Mouse (Mus musculus): ENCODE results near the gene Smc1a. TPM values are rescaled to one million over a fixed set of nuclear protein-coding genes. Genes with fewer than 3 reads are reported as not detected.
"Not testable (repeated sequence)": the region's sequence is repeated elsewhere in the genome, so short reads cannot be mapped to it uniquely, and the experiment has no call there.

Smc1a gene
- polyA plus RNA-seq, 1 experiment from 2014 or later, result 70.5 TPM

- ChIA-PET POLR2A (interaction anchor here (0.6 to 0.7 kb wide), 2 partner anchors 150 to 170 kb away, joined by 3 to 4 read pairs; no protein-coding TSS in a partner anchor), CTCF (interaction anchor here (1.2 kb wide), 1 partner anchor 10 kb away, joined by 3 read pairs; no protein-coding TSS in a partner anchor)
- ATAC-seq, result no peak
- no peak for TF ChIP-seq CTCF (IDR thresholded peaks at IDR 0.05)
- peaks cover 11% of the 10 kb centered on the region for H3K27me3 ChIP-seq
- no peak for DNase-seq (ENCODE audit: low read depth, low spot score)
- in situ Hi-C loops (cut with MboI; ENCODE audit: low pct_unique_long_range_greater_than_20kb), result loop anchor here (5.0 to 25.0 kb wide), 3 partner anchors 77 to 507 kb away; partner anchors contain the start of genes Kantr, Phf8 and Tspyl2
Observed at GRCm38 (mm10) chrX:152019294-152019693, 3.1 kb downstream of the Smc1a start.

GRCm38 (mm10) chrX:152039865-152040264 lies 23.6 kb downstream of the Smc1a start:
- ATAC-seq, result no peak
- TF ChIP-seq CTCF (IDR thresholded peaks at IDR 0.05), result no peak
- CTCF ChIA-PET, result interaction anchor here (0.9 kb wide), 1 partner anchor 9 kb away, joined by 3 read pairs; no protein-coding TSS in a partner anchor
- peaks cover 29% of the 10 kb centered on the region for H3K27me3 ChIP-seq
- POLR2A ChIA-PET, result no interaction called here
- no peak for DNase-seq (ENCODE audit: low read depth, low spot score)
- in situ Hi-C loops (cut with MboI; ENCODE audit: low pct_unique_long_range_greater_than_20kb), result no loop called here

GRCm38 (mm10) chrX:152047230-152047629 lies 31.0 kb downstream of the Smc1a start:
- in situ Hi-C loops (cut with MboI; ENCODE audit: low pct_unique_long_range_greater_than_20kb), result no loop called here
- ChIA-PET POLR2A (no interaction called here), CTCF (interaction anchor here (0.9 to 2.0 kb wide), 2 partner anchors 14 to 45 kb away, joined by 3 to 4 read pairs; no protein-coding TSS in a partner anchor)
- peak; percentile 22 for TF ChIP-seq CTCF (IDR thresholded peaks at IDR 0.05)
- ATAC-seq (no peak), DNase-seq (ENCODE audit: low read depth, low spot score) (no peak)
- peaks cover 30% of the 10 kb centered on the region for H3K27me3 ChIP-seq

- TF ChIP-seq CTCF (IDR thresholded peaks at IDR 0.05), result no peak
- ChIA-PET CTCF (interaction anchor here (1.3 kb wide), 1 partner anchor 20 kb away, joined by 5 read pairs; no protein-coding TSS in a partner anchor), POLR2A (no interaction called here)
- H3K27me3 ChIP-seq, result peaks cover 39% of the 10 kb centered on the region
- no peak for ATAC-seq
- no peak for DNase-seq (ENCODE audit: low read depth, low spot score)
- in situ Hi-C loops (cut with MboI; ENCODE audit: low pct_unique_long_range_greater_than_20kb), result no loop called here
Observed at GRCm38 (mm10) chrX:152052546-152052945, 36.3 kb downstream of the Smc1a start.

GRCm38 (mm10) chrX:152054094-152054493 lies 37.9 kb downstream of the Smc1a start:
- no peak for DNase-seq (ENCODE audit: low read depth, low spot score)
- ChIA-PET POLR2A (no interaction called here), CTCF (no interaction called here)
- peaks cover 35% of the 10 kb centered on the region for H3K27me3 ChIP-seq
- no peak for TF ChIP-seq CTCF (IDR thresholded peaks at IDR 0.05)
- no peak for ATAC-seq
- in situ Hi-C loops (cut with MboI; ENCODE audit: low pct_unique_long_range_greater_than_20kb), result no loop called here

- ChIA-PET POLR2A (no interaction called here), CTCF (interaction anchor here (0.6 kb wide), 1 partner anchor 87 kb away, joined by 3 read pairs; no protein-coding TSS in a partner anchor)
- ATAC-seq, result no peak
- no peak for DNase-seq (ENCODE audit: low read depth, low spot score)
- peaks cover 34% of the 10 kb centered on the region for H3K27me3 ChIP-seq
- in situ Hi-C loops (cut with MboI; ENCODE audit: low pct_unique_long_range_greater_than_20kb), result no loop called here
- TF ChIP-seq CTCF (IDR thresholded peaks at IDR 0.05), result no peak
Observed at GRCm38 (mm10) chrX:152065674-152066073, 49.4 kb downstream of the Smc1a start.

- no peak for TF ChIP-seq CTCF (IDR thresholded peaks at IDR 0.05)
- H3K27me3 ChIP-seq, result peaks cover 40% of the 10 kb centered on the region
- ChIA-PET POLR2A (no interaction called here), CTCF (no interaction called here)
- DNase-seq (ENCODE audit: low read depth, low spot score) (no peak), ATAC-seq (no peak)
- in situ Hi-C loops (cut with MboI; ENCODE audit: low pct_unique_long_range_greater_than_20kb), result no loop called here
Observed at GRCm38 (mm10) chrX:152067789-152068188, 51.6 kb downstream of the Smc1a start.

GRCm38 (mm10) chrX:152089832-152090614 lies 73.8 kb downstream of the Smc1a start:
- in situ Hi-C loops (cut with MboI; ENCODE audit: low pct_unique_long_range_greater_than_20kb); DNase-seq (ENCODE audit: low read depth, low spot score); ATAC-seq; CTCF ChIA-PET; POLR2A ChIA-PET: not testable (repeated sequence)
- peaks cover 38% of the 10 kb centered on the region for H3K27me3 ChIP-seq

- DNase-seq (ENCODE audit: low read depth, low spot score), result no peak
- ChIA-PET CTCF (no interaction called here), POLR2A (no interaction called here)
- TF ChIP-seq CTCF (IDR thresholded peaks at IDR 0.05), result no peak
- no peak for ATAC-seq
- H3K27me3 ChIP-seq, result peaks cover 54% of the 10 kb centered on the region
- in situ Hi-C loops (cut with MboI; ENCODE audit: low pct_unique_long_range_greater_than_20kb), result no loop called here
Observed at GRCm38 (mm10) chrX:152097572-152097971, 81.3 kb downstream of the Smc1a start.

Other genes with a start within 250 kb of the Smc1a start
- 131 TPM for gene Huwe1, start 215.6 kb upstream of the Smc1a start, polyA plus RNA-seq (2021)
- 155 TPM for gene Hsd17b10, start 14.6 kb upstream of the Smc1a start, polyA plus RNA-seq (2021)
- 4.9 TPM for gene Ribc1, start 133 bp upstream of the Smc1a start, polyA plus RNA-seq (2021)
- 15.0 TPM for gene Iqsec2, start 127.8 kb downstream of the Smc1a start, polyA plus RNA-seq (2021)
- 86.3 TPM for gene Kdm5c, start 216.6 kb downstream of the Smc1a start, polyA plus RNA-seq (2021)